Mouse (Mus musculus): ENCODE data around the gene Acacb.

GRCm38 (mm10) chr5:114290004-114290403, 143.7 kb downstream of the Acacb start:
- no peak for TF ChIP-seq CTCF (IDR thresholded peaks at IDR 0.05; ENCODE audit: low read depth)
- TF ChIP-seq EP300 (optimal IDR thresholded peaks at IDR 0.05): no peak
